Mouse (Mus musculus) T-cell, adult 66 days (primary cell): ENCODE results near the gene Vmn1r5. TPM values are rescaled to one million over a fixed set of nuclear protein-coding genes. Genes with fewer than 3 reads are reported as not detected.

Experiments
- total RNA-seq, 2 experiments: library from RNA; stranded (reverse); gene quantifications; 3 replicates in 1 of 2; 4 replicates in 1 of 2; pipeline ENCODE4 v1.2.4; 2023

The Vmn1r5 gene
- total RNA-seq = not detected

DNA sequence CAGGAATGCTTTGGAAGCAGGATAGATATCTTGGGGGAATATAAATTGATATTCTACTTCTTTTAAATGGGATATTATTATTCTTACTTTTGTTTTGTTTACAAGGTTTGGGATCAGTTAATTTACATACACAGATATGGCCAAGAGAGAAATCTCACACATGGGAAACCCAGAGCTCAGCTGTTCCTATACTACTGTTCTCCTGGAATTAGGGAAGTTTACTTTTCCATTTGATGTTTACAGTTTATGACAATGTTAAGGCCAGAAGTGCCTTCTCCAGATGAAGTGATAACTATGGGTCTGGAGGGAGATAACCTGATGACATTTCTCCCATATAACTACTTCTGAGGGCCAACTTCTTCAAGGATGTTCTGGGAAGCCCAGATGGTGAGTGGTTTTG, at the start of gene Vmn1r5:
Gene Vmn1r5 (plus strand): TSS at position 301 of the 400 bp plus-strand sequence.

DNA sequence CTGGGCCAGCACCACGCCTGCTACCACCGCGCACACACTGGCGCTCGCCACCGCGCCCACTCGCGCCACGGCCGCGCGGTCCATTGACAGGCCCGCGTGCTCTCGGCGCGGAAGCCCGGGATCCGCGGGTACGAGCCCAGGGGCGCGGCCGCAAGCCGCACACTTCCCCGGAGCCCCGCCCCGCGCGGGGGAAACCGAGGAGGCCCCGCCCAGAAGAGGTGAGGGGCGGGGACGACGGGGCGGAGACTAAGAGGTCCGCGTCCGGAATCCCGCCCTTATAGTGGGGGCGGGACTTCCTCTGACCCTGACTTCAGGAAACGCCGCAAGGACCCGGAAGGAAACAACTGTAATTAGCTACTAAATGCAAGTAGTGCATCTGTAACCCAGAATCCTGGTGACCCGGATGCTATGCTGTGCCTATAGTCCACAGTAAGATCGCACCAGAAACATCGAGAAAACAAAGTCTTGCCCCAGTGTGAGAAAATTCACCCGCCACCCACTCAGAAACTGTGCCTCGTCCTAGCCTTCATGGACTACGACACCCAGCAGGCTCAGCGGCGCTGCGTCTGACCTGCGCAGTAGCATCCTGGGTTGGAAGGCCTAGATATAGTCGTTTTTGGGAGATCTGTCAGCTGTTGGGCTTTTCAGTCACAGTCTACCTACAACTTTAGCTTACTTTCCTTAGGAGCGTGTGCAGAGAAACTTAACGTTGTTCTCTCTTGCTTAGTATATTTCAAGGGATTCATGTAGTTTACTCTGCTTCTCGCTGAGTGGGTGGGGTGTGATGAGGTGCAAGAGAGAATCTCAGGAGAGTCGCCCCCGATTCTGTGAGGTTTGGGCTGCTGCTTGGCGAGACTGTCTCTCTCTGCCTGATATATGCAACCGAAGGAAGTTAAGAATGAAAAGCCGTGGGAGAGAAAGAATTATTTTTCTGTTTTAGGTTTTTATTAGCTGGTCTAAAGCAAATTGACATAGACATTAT, 46.1 kb upstream of the Vmn1r5 start, which contains the start of the genes Nt5c3 and Vmn1r4:
Gene Nt5c3 (minus strand): TSS at position 207 of the 982 bp plus-strand sequence.
Gene Vmn1r4 (plus strand): TSS at position 290 of the 982 bp plus-strand sequence.

DNA sequence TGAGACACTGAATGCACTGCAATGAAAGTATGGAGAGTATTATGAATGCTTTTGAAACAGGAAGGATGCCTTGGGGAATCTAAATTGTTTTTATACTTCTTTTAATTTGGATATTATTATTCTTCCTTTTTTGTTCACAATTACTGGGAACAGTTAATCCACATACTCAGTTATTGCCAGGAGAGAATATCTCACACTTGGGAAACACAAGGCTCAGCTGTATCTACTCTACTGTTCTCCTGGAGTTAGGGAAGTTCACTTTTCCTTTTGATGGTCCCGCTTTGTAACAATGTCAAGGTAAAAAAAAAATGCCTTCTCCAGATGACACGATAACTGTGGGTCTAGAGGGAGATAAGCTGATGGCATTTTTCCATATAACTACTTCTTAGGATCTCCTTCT, 26.9 kb downstream of the Vmn1r5 start, which contains the start of gene Vmn1r6:
Gene Vmn1r6 (plus strand): TSS at position 301 of the 400 bp plus-strand sequence.

DNA sequence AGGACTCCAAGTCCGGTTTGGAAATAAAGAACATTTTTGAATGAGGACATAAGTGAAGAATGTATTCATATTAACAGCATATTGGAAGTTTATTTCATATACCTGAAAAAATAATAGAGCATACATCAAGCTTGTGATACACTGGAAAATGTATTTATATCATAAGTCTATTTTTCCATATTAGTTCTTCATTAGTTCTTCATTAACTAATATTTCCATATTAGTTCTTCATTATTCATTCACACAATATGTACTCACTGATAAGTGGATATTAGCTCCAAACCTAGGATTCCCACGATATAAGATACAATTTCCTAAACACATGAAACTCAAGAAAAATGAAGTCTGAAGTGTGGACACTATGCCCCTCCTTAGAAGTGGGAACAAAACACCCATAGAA, 55.2 kb downstream of the Vmn1r5 start, which contains the start of gene Vmn1r7:
Gene Vmn1r7 (minus strand): TSS at position 101 of the 400 bp plus-strand sequence.

DNA sequence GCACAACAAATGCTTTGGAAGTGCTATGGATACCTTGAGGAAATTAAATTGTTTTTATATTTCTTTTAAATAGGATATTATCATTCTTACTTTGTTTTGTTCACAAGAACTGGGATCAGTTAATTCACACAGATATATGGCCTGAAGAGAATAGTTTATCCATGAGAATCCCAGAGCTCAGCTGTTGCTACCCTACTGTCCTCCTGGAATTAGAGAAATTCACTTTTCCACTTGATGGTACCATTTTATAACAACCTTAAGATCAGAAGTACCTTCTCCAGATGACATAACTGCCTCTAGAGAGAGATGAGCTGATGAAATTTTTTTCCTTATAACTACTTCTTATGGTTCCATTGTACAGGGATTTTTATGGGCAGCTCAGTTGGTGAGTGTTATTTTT, 61.9 kb downstream of the Vmn1r5 start, which contains the start of gene Vmn1r8:
Gene Vmn1r8 (plus strand): TSS at position 301 of the 400 bp plus-strand sequence.

Other genes starting within 250 kb of the Vmn1r5 start
- gene Kbtbd2, start 172.5 kb upstream of the Vmn1r5 start, total RNA-seq = 100 to 1,000 TPM in 1 of 2 experiments, 10 to 100 TPM in 1; 87.4 to 102 TPM
- gene Fkbp9, start 138.2 kb upstream of the Vmn1r5 start, total RNA-seq = under 1 TPM; 0.24 to 0.29 TPM
- gene Nt5c3, start 46.3 kb upstream of the Vmn1r5 start, total RNA-seq = 10 to 100 TPM; 50.5 to 54.6 TPM
- gene Vmn1r4, start 46.3 kb upstream of the Vmn1r5 start, total RNA-seq = not detected
- gene Vmn1r6, start 27.0 kb downstream of the Vmn1r5 start, total RNA-seq = not detected
- not detected for gene Vmn1r7, start 55.1 kb downstream of the Vmn1r5 start, total RNA-seq
- gene Vmn1r8, start 62.0 kb downstream of the Vmn1r5 start, total RNA-seq = not detected
- not detected for gene Vmn1r9, start 96.5 kb downstream of the Vmn1r5 start, total RNA-seq
- gene Vmn1r10, start 139.2 kb downstream of the Vmn1r5 start, total RNA-seq = not detected
- not detected for gene Vmn1r11, start 163.2 kb downstream of the Vmn1r5 start, total RNA-seq
- not detected for gene Vmn1r12, start 186.6 kb downstream of the Vmn1r5 start, total RNA-seq
- not detected for gene Vmn1r13, start 233.0 kb downstream of the Vmn1r5 start, total RNA-seq